Mouse (Mus musculus) heart, adult 2 months (tissue): ENCODE measurements around the gene Gpsm1.

Experiments used
- CTCF ChIP-seq: fragments of 200-600 bp; IDR thresholded peaks from 2 replicates; pipeline ENCODE4 v1.8.1; 2022; ENCODE audit warnings: antibody characterized with exemption, mild to moderate bottlenecking, moderate library complexity
- EP300 ChIP-seq: fragments of 200-500 bp; IDR thresholded peaks from 2 replicates; pipeline ENCODE4 v1.6.1; 2011; ENCODE audit warnings: low read depth, low read length, control low read depth; ENCODE audit not compliant: insufficient read depth

DNA sequence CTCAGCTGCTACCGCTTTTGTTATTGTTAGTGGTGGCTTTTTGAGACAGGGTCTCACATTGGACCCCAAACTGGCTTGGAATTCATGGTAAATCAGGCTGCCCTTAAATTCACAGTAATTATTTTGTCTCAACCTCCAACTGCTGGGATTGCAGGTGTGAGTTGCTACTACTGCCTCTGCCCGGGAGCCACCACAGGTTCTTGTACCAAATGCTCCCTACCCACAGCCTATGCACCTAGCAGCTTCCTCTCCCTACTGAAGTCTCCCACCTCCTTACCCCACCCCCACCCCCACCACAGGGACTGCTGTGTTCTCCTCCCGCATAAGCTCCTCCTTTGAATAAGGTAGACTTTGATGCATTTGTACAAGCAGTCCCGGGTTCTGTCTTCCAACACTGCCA, 40.9 kb downstream of the Gpsm1 start:
- TF ChIP-seq CTCF (no peak), EP300 (no peak)
